Mouse (Mus musculus) heart, embryonic 13.5 days (tissue): ENCODE data around the gene Zbtb22. TPM values are rescaled to one million over a fixed set of nuclear protein-coding genes. Genes with fewer than 3 reads are reported as not detected.

ENCODE experiments used
- ATAC-seq: fragments of 200-750 bp; cut with Nextera tagmentation; 2 replicates; pipeline ENCODE4 v1.8.0; 2017; ENCODE audit warnings: moderate TSS enrichment; ENCODE audit not compliant: insufficient number of reproducible peaks, low FRiP score, low TSS enrichment; ENCODE audit errors: extremely low read depth
- H3K27ac ChIP-seq: fragments of 300-500 bp; sonication (generic); replicated peaks from 2 replicates; pipeline ENCODE4 v1.5.1; 2015; ENCODE audit warnings: moderate library complexity, mild to moderate bottlenecking, inconsistent platforms
- H3K27me3 ChIP-seq: fragments of 300-500 bp; sonication (generic); replicated peaks from 2 replicates; pipeline ENCODE4 v1.6.1; 2015; ENCODE audit warnings: mild to moderate bottlenecking, inconsistent platforms
- H3K36me3 ChIP-seq: fragments of 300-500 bp; sonication (generic); 2 replicates; pipeline ENCODE4 v1.6.1; 2015; ENCODE audit warnings: mild to moderate bottlenecking, inconsistent platforms
- H3K4me1 ChIP-seq: fragments of 300-500 bp; sonication (generic); 2 replicates; pipeline ENCODE4 v1.6.1; 2015; ENCODE audit warnings: inconsistent platforms
- H3K4me2 ChIP-seq: fragments of 300-500 bp; sonication (generic); 2 replicates; pipeline ENCODE4 v1.6.1; 2015; ENCODE audit warnings: inconsistent platforms, mild to moderate bottlenecking, moderate library complexity
- H3K4me3 ChIP-seq: fragments of 300-500 bp; sonication (generic); 2 replicates; pipeline ENCODE4 v1.5.1; 2015; ENCODE audit warnings: moderate library complexity, mild to moderate bottlenecking, inconsistent platforms
- H3K9ac ChIP-seq: fragments of 300-500 bp; sonication (generic); 2 replicates; pipeline ENCODE4 v1.6.1; 2015; ENCODE audit warnings: inconsistent platforms, mild to moderate bottlenecking, moderate library complexity
- H3K9me3 ChIP-seq: fragments of 300-500 bp; sonication (generic); 2 replicates; pipeline ENCODE4 v1.6.1; 2016; ENCODE audit warnings: inconsistent platforms
- WGBS: fragments of 180-500 bp; shearing (Covaris S2); methylation state at CpG from one replicate; pipeline ENCODE4 v1.1.7; 2015; ENCODE audit warnings: mixed read lengths; 5-methylcytosine and 5-hydroxymethylcytosine counted together
- polyA plus RNA-seq: library from polyadenylated mRNA; unstranded; fragments of >200 nt; fragmentation: Nextera tagmentation; extraction: Ambion mirVana; gene quantifications from 2 replicates; pipeline ENCODE4 v1.2.1, GENCODE M21; 2015

The Zbtb22 gene
- polyA plus RNA-seq, 1 experiment from 2014 or later: 12.8 TPM

- Histone ChIP-seq H3K27ac (peak overlapping the region; percentile 79), H3K36me3 (peaks cover 54% of the 10 kb centered on the region), H3K27me3 (no peaks in the 10 kb centered on the region), H3K9me3 (no peaks in the 10 kb centered on the region), H3K4me1 (peaks cover 47% of the 10 kb centered on the region), H3K4me3 (peak overlapping the region; percentile 68), H3K9ac (peak overlapping the region; percentile 85), H3K4me2 (peak overlapping the region; percentile 81)
- WGBS: under 1% methylated on average over 15 of the region's 20 CpGs
- ATAC-seq: peak; percentile 23
Observed at GRCm38 (mm10) chr17:33916294-33916693, 590 bp downstream of the Zbtb22 start.

- H3K27ac ChIP-seq: 0 out of 2 replicates have a peak overlapping the region, but pooled peaks have one; percentile 79
- H3K4me1 ChIP-seq: peaks cover 47% of the 10 kb centered on the region
- peaks cover 46% of the 10 kb centered on the region for H3K36me3 ChIP-seq
- peak overlapping the region; percentile 85 for H3K9ac ChIP-seq
- 62% methylated on average over 31 of the region's 31 CpGs for WGBS
- H3K4me3 ChIP-seq: peak overlapping the region; percentile 68
- H3K9me3 ChIP-seq: no peaks in the 10 kb centered on the region
- no peaks in the 10 kb centered on the region for H3K27me3 ChIP-seq
- H3K4me2 ChIP-seq: peak overlapping the region; percentile 81
- ATAC-seq: no peak
Observed at GRCm38 (mm10) chr17:33916847-33917655, 1.3 kb downstream of the Zbtb22 start.

- Histone ChIP-seq H3K4me2 (peak overlapping the region; percentile 92), H3K9me3 (no peaks in the 10 kb centered on the region), H3K27ac (no peak overlapping the region), H3K4me1 (peaks cover 47% of the 10 kb centered on the region), H3K4me3 (peak overlapping the region; percentile 85; the same call in 1 of the 2 replicates), H3K9ac (no peak overlapping the region), H3K27me3 (no peaks in the 10 kb centered on the region), H3K36me3 (peaks cover 40% of the 10 kb centered on the region)
- WGBS: 77% methylated on average over 18 of the region's 18 CpGs
- no peak for ATAC-seq
Observed at GRCm38 (mm10) chr17:33917656-33918292, 2.1 kb downstream of the Zbtb22 start.

- peak overlapping the region; percentile 92 for H3K4me2 ChIP-seq
- 55% methylated on average over 37 of the region's 37 CpGs for WGBS
- peaks cover 33% of the 10 kb centered on the region for H3K36me3 ChIP-seq
- H3K27me3 ChIP-seq: no peaks in the 10 kb centered on the region
- H3K9me3 ChIP-seq: no peaks in the 10 kb centered on the region
- peak overlapping the region; percentile 89 for H3K9ac ChIP-seq
- no peak for ATAC-seq
- H3K27ac ChIP-seq: peak overlapping the region; percentile 88
- peaks cover 47% of the 10 kb centered on the region for H3K4me1 ChIP-seq
- H3K4me3 ChIP-seq: peak overlapping the region; percentile 85
Observed at GRCm38 (mm10) chr17:33918293-33919203, 2.8 kb downstream of the Zbtb22 start.

GRCm38 (mm10) chr17:33919351-33920281 is 3.9 kb downstream of the Zbtb22 start:
- Histone ChIP-seq H3K9me3 (no peaks in the 10 kb centered on the region), H3K27me3 (no peaks in the 10 kb centered on the region), H3K9ac (peak overlapping the region; percentile 89), H3K27ac (peak overlapping the region; percentile 88), H3K4me3 (peak overlapping the region; percentile 85), H3K36me3 (peaks cover 22% of the 10 kb centered on the region), H3K4me2 (peak overlapping the region; percentile 92), H3K4me1 (peaks cover 44% of the 10 kb centered on the region)
- peak; percentile 54; the same call in 1 of the 2 replicates for ATAC-seq
- WGBS: under 1% methylated on average over 52 of the region's 52 CpGs

- H3K9me3 ChIP-seq: no peaks in the 10 kb centered on the region
- WGBS: 1% methylated on average over 36 of the region's 36 CpGs
- ATAC-seq: no peak
Observed at GRCm38 (mm10) chr17:33920282-33921097, 4.8 kb downstream of the Zbtb22 start.

GRCm38 (mm10) chr17:33921361-33921760 is 5.7 kb downstream of the Zbtb22 start:
- no peak overlapping the region for H3K9ac ChIP-seq
- peaks cover 31% of the 10 kb centered on the region for H3K36me3 ChIP-seq
- no peak overlapping the region for H3K4me3 ChIP-seq
- H3K4me1 ChIP-seq: peaks cover 35% of the 10 kb centered on the region
- ATAC-seq: no peak
- H3K4me2 ChIP-seq: no peak overlapping the region
- H3K9me3 ChIP-seq: no peaks in the 10 kb centered on the region
- no peak overlapping the region for H3K27ac ChIP-seq
- WGBS: 81% methylated on average over 7 of the region's 7 CpGs
- H3K27me3 ChIP-seq: no peaks in the 10 kb centered on the region

More at GRCm38 (mm10) chr17:33920282-33921097, 4.8 kb downstream of the Zbtb22 start:
- Histone ChIP-seq H3K4me2 (peak overlapping the region; percentile 92), H3K9ac (peak overlapping the region; percentile 89), H3K27me3 (no peaks in the 10 kb centered on the region), H3K27ac (peak overlapping the region; percentile 88), H3K4me1 (peaks cover 36% of the 10 kb centered on the region), H3K4me3 (peak overlapping the region; percentile 85), H3K36me3 (peaks cover 22% of the 10 kb centered on the region)

- Histone ChIP-seq H3K4me2 (no peak overlapping the region), H3K36me3 (peaks cover 31% of the 10 kb centered on the region), H3K4me3 (no peak overlapping the region), H3K9me3 (no peaks in the 10 kb centered on the region), H3K27ac (no peak overlapping the region), H3K9ac (no peak overlapping the region), H3K4me1 (peaks cover 20% of the 10 kb centered on the region), H3K27me3 (no peaks in the 10 kb centered on the region)
- 74% methylated on average over 10 of the region's 10 CpGs for WGBS
- no peak for ATAC-seq
Observed at GRCm38 (mm10) chr17:33924577-33925283, 9.0 kb downstream of the Zbtb22 start.

- no peak overlapping the region for H3K4me3 ChIP-seq
- H3K36me3 ChIP-seq: peaks cover 31% of the 10 kb centered on the region
- no peak for ATAC-seq
- 0 out of 2 replicates have a peak overlapping the region, but pooled peaks have one; percentile 2 for H3K9ac ChIP-seq
- WGBS: 79% methylated on average over 21 of the region's 21 CpGs
- H3K9me3 ChIP-seq: no peaks in the 10 kb centered on the region
- no peak overlapping the region for H3K27ac ChIP-seq
- H3K27me3 ChIP-seq: no peaks in the 10 kb centered on the region
- peaks cover 21% of the 10 kb centered on the region for H3K4me1 ChIP-seq
- H3K4me2 ChIP-seq: no peak overlapping the region
Observed at GRCm38 (mm10) chr17:33925406-33926116, 9.9 kb downstream of the Zbtb22 start.
